Mouse (Mus musculus): ENCODE measurements around the gene D8Ertd738e.
A peak's percentile ranks its signal among the peaks of the same experiment; 100 is the strongest.

Gene D8Ertd738e

GRCm38 (mm10) chr8:84236998-84237473, 12.5 kb downstream of the D8Ertd738e start, which contains the start of gene Zswim4:
Gene Zswim4 (minus strand): TSS chr8:84237055.
- peak; percentile 92 to 95 for DNase-seq (ENCODE audit: low read depth in 1 of 2, low spot score in 2 of 2)

- no peak for DNase-seq (ENCODE audit: low read depth in 1 of 2, low spot score in 2 of 2)
Measured at GRCm38 (mm10) chr8:84236410-84236997, 13.0 kb downstream of the D8Ertd738e start.

GRCm38 (mm10) chr8:84235746-84236409, 13.6 kb downstream of the D8Ertd738e start:
- DNase-seq (ENCODE audit: low read depth in 1 of 2, low spot score in 2 of 2) = no peak

- DNase-seq (ENCODE audit: low read depth in 1 of 2, low spot score in 2 of 2) = no peak
Measured at GRCm38 (mm10) chr8:84233055-84233454, 16.5 kb downstream of the D8Ertd738e start.

- DNase-seq (ENCODE audit: low read depth in 1 of 2, low spot score in 2 of 2) = no peak
Measured at GRCm38 (mm10) chr8:84230735-84231134, 18.8 kb downstream of the D8Ertd738e start.

GRCm38 (mm10) chr8:84223322-84224029, 26.0 kb downstream of the D8Ertd738e start:
- DNase-seq (ENCODE audit: low read depth in 1 of 2, low spot score in 2 of 2) = no peak

GRCm38 (mm10) chr8:84222566-84223165, 26.9 kb downstream of the D8Ertd738e start:
- DNase-seq (ENCODE audit: low read depth in 1 of 2, low spot score in 2 of 2) = no peak

- no peak for DNase-seq (ENCODE audit: low read depth in 1 of 2, low spot score in 2 of 2)
Measured at GRCm38 (mm10) chr8:84220105-84220504, 29.4 kb downstream of the D8Ertd738e start.

GRCm38 (mm10) chr8:84218143-84218542, 31.4 kb downstream of the D8Ertd738e start:
- DNase-seq (ENCODE audit: low read depth in 1 of 2, low spot score in 2 of 2) = no peak

- DNase-seq (ENCODE audit: low read depth in 1 of 2, low spot score in 2 of 2) = no peak
Measured at GRCm38 (mm10) chr8:84217206-84217605, 32.3 kb downstream of the D8Ertd738e start.

- no peak for DNase-seq (ENCODE audit: low read depth in 1 of 2, low spot score in 2 of 2)
Measured at GRCm38 (mm10) chr8:84213277-84213676, 36.2 kb downstream of the D8Ertd738e start.

GRCm38 (mm10) chr8:84211881-84212563, 37.5 kb downstream of the D8Ertd738e start:
- DNase-seq (ENCODE audit: low read depth in 1 of 2, low spot score in 2 of 2) = no peak

GRCm38 (mm10) chr8:84211202-84211601, 38.3 kb downstream of the D8Ertd738e start:
- no peak for DNase-seq (ENCODE audit: low read depth in 1 of 2, low spot score in 2 of 2)

GRCm38 (mm10) chr8:84210167-84210791, 39.2 kb downstream of the D8Ertd738e start:
- peak in 1 of 2 experiments; percentile 75 for DNase-seq (ENCODE audit: low read depth in 1 of 2, low spot score in 2 of 2)

- no peak for DNase-seq (ENCODE audit: low read depth in 1 of 2, low spot score in 2 of 2)
Measured at GRCm38 (mm10) chr8:84208381-84209380, 40.8 kb downstream of the D8Ertd738e start.

GRCm38 (mm10) chr8:84207811-84208210, 41.7 kb downstream of the D8Ertd738e start:
- peak in 1 of 2 experiments; percentile 67 for DNase-seq (ENCODE audit: low read depth in 1 of 2, low spot score in 2 of 2)

- DNase-seq (ENCODE audit: low read depth in 1 of 2, low spot score in 2 of 2) = no peak
Measured at GRCm38 (mm10) chr8:84206666-84207065, 42.9 kb downstream of the D8Ertd738e start.

GRCm38 (mm10) chr8:84205073-84205472, 44.4 kb downstream of the D8Ertd738e start:
- no peak for DNase-seq (ENCODE audit: low read depth in 1 of 2, low spot score in 2 of 2)
